20 mouse cellular contexts compared by ENCODE assay signal in genomic region chr9:70934587-70935295, GRCm38 (mm10). TPM values are rescaled to one million over a fixed set of nuclear protein-coding genes. Genes with fewer than 3 reads are reported as not detected.
"Had no signal": no experiment of that assay in that cellular context is flagged by ENCODE, and none has a peak within 500 bp of the region (broad histone marks: within the 10 kb centered on the region; RNA-seq: fewer than 3 reads in every experiment).

No protein-coding gene starts in this region.

- H3K4me1 ChIP-seq: limb, embryonic 13.5 days; midbrain, embryonic 15.5 days; neural tube, embryonic 12.5 days had no signal

- H3K9me3 ChIP-seq: hindbrain, embryonic 15.5 days; limb, embryonic 13.5 days; megakaryocyte, embryonic 14.5 days; midbrain, embryonic 15.5 days; neural tube, embryonic 12.5 days had no signal

- H3K4me3 ChIP-seq: hindbrain, embryonic 15.5 days; limb, embryonic 13.5 days; megakaryocyte, embryonic 14.5 days; midbrain, embryonic 15.5 days; neural tube, embryonic 12.5 days had no signal

- H3K36me3 ChIP-seq: hindbrain, embryonic 15.5 days; limb, embryonic 13.5 days; midbrain, embryonic 15.5 days; neural tube, embryonic 12.5 days had no signal

- H3K9ac ChIP-seq: hindbrain, embryonic 15.5 days; limb, embryonic 13.5 days; midbrain, embryonic 15.5 days; neural tube, embryonic 12.5 days had no signal

- H3K4me2 ChIP-seq: hindbrain, embryonic 15.5 days; limb, embryonic 13.5 days; midbrain, embryonic 11.5 days; midbrain, embryonic 15.5 days; neural tube, embryonic 12.5 days had no signal

- H3K27ac ChIP-seq: hindbrain, embryonic 15.5 days; limb, embryonic 13.5 days; macrophage; midbrain, embryonic 15.5 days; neural tube, embryonic 12.5 days had no signal

- ATAC-seq: midbrain, embryonic 15.5 days had no signal

- DNase-seq: kidney, adult 8-10 months; kidney, postnatal 10 days; left cerebral cortex, postnatal 4 days; lung, adult 2 months; lung, postnatal 10 days; retina, postnatal 1 day; right cerebral cortex, postnatal 4 days; spleen, adult 18-20 months; thymus, adult 18-20 months; thymus, postnatal 14 days had no signal

- H3K27me3 ChIP-seq: hindbrain, embryonic 15.5 days; limb, embryonic 13.5 days; megakaryocyte, embryonic 14.5 days; midbrain, embryonic 15.5 days; neural tube, embryonic 12.5 days had no signal

RNA-seq across cellular contexts. Expression of gene Lipc, which starts 17.3 kb away (rescaled TPM):
- total RNA-seq: left cerebral cortex, adult 18-20 months; left cerebral cortex, postnatal 4 days; monocyte, adult 5-6 weeks; neutrophil, adult 5-6 weeks had no signal
- polyA plus RNA-seq: hindbrain, embryonic 15.5 days; limb, embryonic 13.5 days; midbrain, embryonic 11.5 days; neural tube, embryonic 12.5 days had no signal
